Mouse (Mus musculus): Measurements from ENCODE around the gene S100a6. TPM values are rescaled to one million over a fixed set of nuclear protein-coding genes. Genes with fewer than 3 reads are reported as not detected.

The S100a6 gene
- polyA plus RNA-seq, 1 experiment from 2014 or later: 16.8 TPM

- Histone ChIP-seq H3K9ac (no peak within 1 kb of the TSS), H3K9me3 (no peaks in the 10 kb centered on the region), H3K27me3 (replicated peaks) (no peaks in the 10 kb centered on the region), H3K27ac (no peak within 1 kb of the TSS), H3K4me3 (no peak within 1 kb of the TSS), H3K36me3 (no peaks in the 10 kb centered on the region), H3K4me1 (0 out of 2 replicates have a peak, but pooled peaks cover 7% of the 10 kb centered on the region), H3K4me2 (replicated peaks) (no peak within 1 kb of the TSS)
- no peak for ATAC-seq (ENCODE audit: low FRiP score, low read depth)
- WGBS: 68% methylated on average over 3 of the region's 3 CpGs
These were observed 9.1 kb upstream of the S100a6 start, which contains the start of gene S100a4 for GRCm38 (mm10) chr3:90603623-90604022. S100a4 (plus strand) TSS chr3:90603771.

DNA sequence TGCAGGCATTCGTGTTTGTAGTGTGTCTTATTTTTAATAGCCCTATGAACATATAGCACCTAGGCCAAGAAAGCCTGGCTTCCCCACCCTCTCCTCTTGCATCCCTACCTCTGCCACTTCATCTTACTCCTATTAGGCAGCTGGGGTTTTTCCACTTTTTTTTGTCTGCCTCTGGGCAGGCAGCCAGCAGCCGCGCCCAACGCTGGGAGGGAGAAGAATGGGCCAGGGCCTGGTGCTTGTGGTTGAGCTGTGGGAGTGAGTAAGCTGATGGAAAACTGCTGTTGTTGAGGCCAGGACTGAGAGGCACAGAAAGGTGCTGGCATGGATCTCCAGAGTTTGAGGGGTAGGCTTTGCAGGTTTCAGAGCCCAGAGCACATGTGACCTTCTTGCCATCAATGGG, 8.3 kb upstream of the S100a6 start:
- no peaks in the 10 kb centered on the region for H3K9me3 ChIP-seq
- 0 out of 2 replicates have a peak, but pooled peaks cover 7% of the 10 kb centered on the region for H3K4me1 ChIP-seq
- H3K27me3 ChIP-seq (replicated peaks): no peaks in the 10 kb centered on the region
- no peak overlapping the region for H3K4me2 ChIP-seq (replicated peaks)
- H3K4me3 ChIP-seq: no peak overlapping the region
- no peak for ATAC-seq (ENCODE audit: low FRiP score, low read depth)
- no peak overlapping the region for H3K27ac ChIP-seq
- H3K9ac ChIP-seq: no peak overlapping the region
- H3K36me3 ChIP-seq: no peaks in the 10 kb centered on the region
- 79% methylated on average over 4 of the region's 4 CpGs for WGBS

GRCm38 (mm10) chr3:90605049-90605448, 7.6 kb upstream of the S100a6 start:
- Histone ChIP-seq H3K4me3 (no peak overlapping the region), H3K4me2 (replicated peaks) (no peak overlapping the region), H3K36me3 (no peaks in the 10 kb centered on the region), H3K9me3 (no peaks in the 10 kb centered on the region), H3K4me1 (0 out of 2 replicates have a peak, but pooled peaks cover 7% of the 10 kb centered on the region), H3K27me3 (replicated peaks) (no peaks in the 10 kb centered on the region), H3K9ac (no peak overlapping the region), H3K27ac (no peak overlapping the region)
- ATAC-seq (ENCODE audit: low FRiP score, low read depth): no peak
- WGBS: 83% methylated on average over 3 of the region's 3 CpGs

- Histone ChIP-seq H3K4me1 (0 out of 2 replicates have a peak, but pooled peaks cover 7% of the 10 kb centered on the region), H3K27ac (no peak overlapping the region), H3K27me3 (replicated peaks) (no peaks in the 10 kb centered on the region), H3K4me2 (replicated peaks) (no peak overlapping the region), H3K9me3 (no peaks in the 10 kb centered on the region), H3K9ac (no peak overlapping the region), H3K4me3 (no peak overlapping the region), H3K36me3 (no peaks in the 10 kb centered on the region)
- 89% methylated on average over 2 of the region's 2 CpGs for WGBS
- ATAC-seq (ENCODE audit: low FRiP score, low read depth): no peak
These were observed 6.9 kb upstream of the S100a6 start for GRCm38 (mm10) chr3:90605736-90606135.

DNA sequence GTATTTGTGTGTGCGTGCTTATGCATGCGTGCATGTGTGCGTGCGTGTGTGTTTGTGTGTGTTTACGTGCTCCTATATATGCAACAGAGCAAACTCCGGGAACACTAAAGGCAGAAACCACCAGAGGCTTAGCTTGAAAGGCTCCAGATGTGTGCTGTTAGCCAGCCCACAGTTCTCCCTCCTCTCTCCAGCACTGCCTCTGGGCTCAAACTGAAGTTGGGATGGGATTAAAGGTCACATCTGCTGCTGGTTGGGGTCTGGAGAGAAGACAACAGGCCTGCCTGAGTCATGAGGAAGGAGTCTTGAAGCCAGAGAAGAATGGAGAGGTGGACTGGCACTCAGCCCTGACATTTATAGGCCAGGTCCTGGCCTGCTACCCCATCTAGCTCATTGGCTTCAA, 6.5 kb upstream of the S100a6 start:
- Histone ChIP-seq H3K4me1 (0 out of 2 replicates have a peak, but pooled peaks cover 7% of the 10 kb centered on the region), H3K9me3 (no peaks in the 10 kb centered on the region), H3K27me3 (replicated peaks) (no peaks in the 10 kb centered on the region), H3K9ac (no peak overlapping the region), H3K36me3 (no peaks in the 10 kb centered on the region), H3K4me3 (no peak overlapping the region), H3K27ac (no peak overlapping the region), H3K4me2 (replicated peaks) (no peak overlapping the region)
- WGBS: 89% methylated on average over 6 of the region's 6 CpGs
- ATAC-seq (ENCODE audit: low FRiP score, low read depth): no peak

GRCm38 (mm10) chr3:90607361-90607760, 5.3 kb upstream of the S100a6 start:
- H3K9me3 ChIP-seq: no peaks in the 10 kb centered on the region
- 86% methylated on average over 3 of the region's 3 CpGs for WGBS
- H3K36me3 ChIP-seq: no peaks in the 10 kb centered on the region
- no peak overlapping the region for H3K27ac ChIP-seq
- no peak overlapping the region for H3K4me2 ChIP-seq (replicated peaks)
- 0 out of 2 replicates have a peak, but pooled peaks cover 7% of the 10 kb centered on the region for H3K4me1 ChIP-seq
- H3K4me3 ChIP-seq: no peak overlapping the region
- ATAC-seq (ENCODE audit: low FRiP score, low read depth): no peak
- H3K9ac ChIP-seq: no peak overlapping the region
- no peaks in the 10 kb centered on the region for H3K27me3 ChIP-seq (replicated peaks)

- no peaks in the 10 kb centered on the region for H3K36me3 ChIP-seq
- H3K4me3 ChIP-seq: no peak within 1 kb of the TSS
- ATAC-seq (ENCODE audit: low FRiP score, low read depth): no peak
- H3K9me3 ChIP-seq: no peaks in the 10 kb centered on the region
- peaks cover 3% of the 10 kb centered on the region; the same call in 1 of the 2 replicates for H3K27me3 ChIP-seq (replicated peaks)
- H3K4me1 ChIP-seq: 0 out of 2 replicates have a peak, but pooled peaks cover 13% of the 10 kb centered on the region
- no peak within 1 kb of the TSS for H3K27ac ChIP-seq
- WGBS: 71% methylated on average over 3 of the region's 3 CpGs
- H3K4me2 ChIP-seq (replicated peaks): no peak within 1 kb of the TSS
- H3K9ac ChIP-seq: no peak within 1 kb of the TSS
These were observed 4.5 kb upstream of the S100a6 start, which contains the start of gene S100a5 for GRCm38 (mm10) chr3:90608223-90608622. S100a5 (plus strand) TSS chr3:90608523.

DNA sequence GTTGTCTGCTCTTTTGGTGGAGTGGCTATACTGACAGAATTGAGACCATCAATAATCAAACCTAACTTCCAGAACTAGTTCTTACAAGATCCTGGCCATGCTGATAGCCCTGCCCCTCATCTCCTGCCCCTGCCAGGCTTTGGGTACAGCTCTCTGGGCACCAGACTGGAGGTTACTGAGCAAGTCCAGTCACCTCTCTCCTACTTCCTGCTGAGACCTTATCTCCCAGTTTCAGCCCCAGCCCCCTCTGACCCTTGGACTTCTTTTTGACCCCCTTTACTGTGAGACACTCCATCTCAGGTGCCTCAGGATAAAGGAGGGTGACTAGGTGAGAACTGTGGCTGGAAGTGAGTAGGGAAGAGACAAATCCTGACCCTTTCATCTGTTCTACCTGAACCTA, 3.6 kb upstream of the S100a6 start:
- Histone ChIP-seq H3K27ac (no peak overlapping the region), H3K36me3 (no peaks in the 10 kb centered on the region), H3K9me3 (no peaks in the 10 kb centered on the region), H3K4me2 (replicated peaks) (no peak overlapping the region), H3K27me3 (replicated peaks) (peaks cover 8% of the 10 kb centered on the region; the same call in 1 of the 2 replicates), H3K4me1 (0 out of 2 replicates have a peak, but pooled peaks cover 15% of the 10 kb centered on the region), H3K4me3 (no peak overlapping the region), H3K9ac (no peak overlapping the region)
- ATAC-seq (ENCODE audit: low FRiP score, low read depth): no peak

- H3K36me3 ChIP-seq: no peaks in the 10 kb centered on the region
- H3K9ac ChIP-seq: no peak overlapping the region
- H3K4me1 ChIP-seq: 0 out of 2 replicates have a peak, but pooled peaks cover 9% of the 10 kb centered on the region
- H3K27me3 ChIP-seq (replicated peaks): peaks cover 8% of the 10 kb centered on the region; the same call in 1 of the 2 replicates
- H3K4me3 ChIP-seq: no peak overlapping the region
- ATAC-seq (ENCODE audit: low FRiP score, low read depth): no peak
- H3K9me3 ChIP-seq: no peaks in the 10 kb centered on the region
- H3K4me2 ChIP-seq (replicated peaks): no peak overlapping the region
- WGBS: 86% methylated on average over 3 of the region's 3 CpGs
- no peak overlapping the region for H3K27ac ChIP-seq
These were observed 1.2 kb upstream of the S100a6 start for GRCm38 (mm10) chr3:90611494-90611893.

- 0 out of 2 replicates have a peak, but pooled peaks cover 9% of the 10 kb centered on the region for H3K4me1 ChIP-seq
- H3K9me3 ChIP-seq: no peaks in the 10 kb centered on the region
- H3K27ac ChIP-seq: no peak overlapping the region
- no peak overlapping the region for H3K4me3 ChIP-seq
- ATAC-seq (ENCODE audit: low FRiP score, low read depth): no peak
- H3K36me3 ChIP-seq: no peaks in the 10 kb centered on the region
- H3K9ac ChIP-seq: no peak overlapping the region
- no peak overlapping the region for H3K4me2 ChIP-seq (replicated peaks)
- WGBS: 64% methylated on average over 4 of the region's 4 CpGs
- peaks cover 8% of the 10 kb centered on the region; the same call in 1 of the 2 replicates for H3K27me3 ChIP-seq (replicated peaks)
These were observed 621 bp upstream of the S100a6 start for GRCm38 (mm10) chr3:90612061-90612460.

DNA sequence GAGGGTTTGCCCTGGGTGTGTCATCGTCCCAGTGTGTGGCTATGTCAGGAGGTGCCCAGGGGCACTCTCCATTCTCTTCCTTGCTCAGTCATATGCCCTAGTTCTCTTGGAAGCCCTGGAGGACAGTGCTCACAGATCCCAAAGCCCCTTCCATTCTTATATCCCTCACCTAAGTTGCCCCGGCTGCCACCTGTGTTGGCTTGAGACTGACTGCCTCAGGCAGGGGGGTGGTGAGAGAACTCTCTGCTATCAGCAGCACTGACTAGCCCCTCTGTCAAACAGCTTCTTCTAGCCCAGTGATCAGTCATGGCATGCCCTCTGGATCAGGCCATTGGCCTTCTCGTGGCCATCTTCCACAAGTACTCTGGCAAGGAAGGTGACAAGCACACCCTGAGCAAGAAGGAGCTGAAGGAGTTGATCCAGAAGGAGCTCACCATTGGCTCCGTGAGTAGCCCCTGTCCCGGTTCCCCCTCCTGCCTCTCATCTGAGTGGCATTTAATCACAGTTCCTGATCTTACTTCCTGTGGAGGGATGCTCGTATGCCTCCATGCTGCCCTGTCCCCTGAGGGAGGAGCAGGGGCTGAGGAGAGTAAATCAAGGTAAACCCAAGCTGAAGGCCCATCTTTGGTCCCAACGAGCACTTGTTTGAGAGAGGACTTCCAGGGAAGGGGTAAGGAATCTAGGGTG, 922 bp downstream of the S100a6 start:
- WGBS: 68% methylated on average over 7 of the region's 7 CpGs
- Histone ChIP-seq H3K9me3 (no peaks in the 10 kb centered on the region), H3K4me2 (replicated peaks) (peak overlapping the region; percentile 73), H3K9ac (0 out of 2 replicates have a peak overlapping the region, but pooled peaks have one; percentile 45), H3K4me3 (no peak overlapping the region), H3K27me3 (replicated peaks) (peaks cover 8% of the 10 kb centered on the region; the same call in 1 of the 2 replicates), H3K36me3 (no peaks in the 10 kb centered on the region), H3K27ac (no peak overlapping the region), H3K4me1 (0 out of 2 replicates have a peak, but pooled peaks cover 9% of the 10 kb centered on the region)
- peak; percentile 9; the same call in 1 of the 2 replicates for ATAC-seq (ENCODE audit: low FRiP score, low read depth)

GRCm38 (mm10) chr3:90614148-90614530, 1.5 kb downstream of the S100a6 start:
- Histone ChIP-seq H3K27ac (no peak overlapping the region), H3K27me3 (replicated peaks) (peaks cover 8% of the 10 kb centered on the region; the same call in 1 of the 2 replicates), H3K36me3 (no peaks in the 10 kb centered on the region), H3K9me3 (no peaks in the 10 kb centered on the region), H3K4me3 (no peak overlapping the region), H3K4me2 (replicated peaks) (no peak overlapping the region), H3K4me1 (0 out of 2 replicates have a peak, but pooled peaks cover 9% of the 10 kb centered on the region), H3K9ac (no peak overlapping the region)
- WGBS: 82% methylated on average over 6 of the region's 6 CpGs
- ATAC-seq (ENCODE audit: low FRiP score, low read depth): no peak
